Mouse (Mus musculus) spleen, postnatal 0 days (tissue): ENCODE results near the gene Pklr. TPM values are rescaled to one million over a fixed set of nuclear protein-coding genes. Genes with fewer than 3 reads are reported as not detected.

Source experiments
- polyA plus RNA-seq: library from polyadenylated mRNA; unstranded; fragments of >200 nt; fragmentation: Nextera tagmentation; extraction: Ambion mirVana; gene quantifications from 2 replicates; pipeline ENCODE4 v1.2.1, GENCODE M21; 2015

Gene Pklr
- 37.9 and 48.2 TPM in 2 replicates for polyA plus RNA-seq

DNA sequence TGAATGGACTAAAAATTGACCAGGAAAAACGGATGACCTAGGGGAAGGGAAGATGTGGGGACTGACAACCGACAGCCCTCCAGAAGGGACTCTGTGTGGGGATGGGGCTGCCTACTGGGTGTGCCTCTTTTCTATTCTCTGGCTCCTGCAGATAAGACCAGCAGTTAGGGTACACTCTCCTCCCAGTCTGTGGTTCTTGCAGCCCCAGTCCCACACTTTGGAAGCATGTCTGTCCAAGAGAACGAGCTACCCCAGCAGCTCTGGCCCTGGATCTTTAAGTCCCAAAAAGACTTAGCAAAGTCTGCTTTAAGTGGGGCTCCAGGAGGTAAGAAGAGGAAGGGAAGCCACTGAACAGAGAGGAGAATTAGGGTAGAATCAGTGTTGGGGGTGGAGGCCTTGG, at the start of gene Pklr:
TSS of gene Pklr (plus strand) at position 185 of the 400 bp plus-strand sequence.

DNA sequence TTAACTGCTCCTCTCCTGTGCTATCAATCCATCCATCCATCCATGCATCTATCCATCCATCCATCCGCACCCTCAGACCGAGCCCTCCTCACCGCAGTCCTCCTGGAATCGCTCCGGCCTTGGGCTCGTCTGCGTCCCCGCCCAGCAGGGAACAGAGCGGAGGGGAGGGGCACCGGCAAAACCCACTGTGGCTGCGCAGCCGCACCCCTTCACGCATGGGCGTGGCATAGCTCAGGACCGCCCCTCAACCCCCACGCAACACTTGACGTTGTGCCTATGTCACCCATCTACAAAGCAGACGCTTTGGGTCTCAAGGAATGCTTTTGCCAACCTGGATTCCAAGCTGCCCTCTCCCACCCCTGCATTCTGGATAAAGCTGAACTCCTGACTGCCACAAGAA, 42.8 kb upstream of the Pklr start, which contains the start of gene Rusc1:
TSS of gene Rusc1 (minus strand) at position 137 of the 400 bp plus-strand sequence.

DNA sequence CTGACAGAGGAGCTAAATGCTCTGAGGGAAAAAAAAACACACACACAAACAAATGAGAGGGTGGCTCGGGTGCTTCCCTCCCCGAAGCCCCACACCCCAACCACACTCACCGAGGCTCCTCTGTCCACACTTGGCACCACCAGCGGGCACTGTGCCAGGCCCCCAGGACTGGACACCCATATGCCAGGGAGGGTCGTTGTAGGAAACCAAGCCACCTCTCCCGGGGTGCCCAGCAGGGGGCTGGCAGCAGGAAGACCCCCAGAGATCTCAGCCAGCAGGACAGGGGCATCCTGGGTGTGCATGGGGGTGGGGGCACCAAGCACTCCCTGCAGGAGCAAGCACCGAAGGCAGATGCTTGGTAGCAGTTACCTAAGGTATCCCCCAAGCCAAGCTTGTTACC, 35.1 kb upstream of the Pklr start, which contains the start of gene Gm43738:
TSS of gene Gm43738 (minus strand) at position 289 of the 400 bp plus-strand sequence.

DNA sequence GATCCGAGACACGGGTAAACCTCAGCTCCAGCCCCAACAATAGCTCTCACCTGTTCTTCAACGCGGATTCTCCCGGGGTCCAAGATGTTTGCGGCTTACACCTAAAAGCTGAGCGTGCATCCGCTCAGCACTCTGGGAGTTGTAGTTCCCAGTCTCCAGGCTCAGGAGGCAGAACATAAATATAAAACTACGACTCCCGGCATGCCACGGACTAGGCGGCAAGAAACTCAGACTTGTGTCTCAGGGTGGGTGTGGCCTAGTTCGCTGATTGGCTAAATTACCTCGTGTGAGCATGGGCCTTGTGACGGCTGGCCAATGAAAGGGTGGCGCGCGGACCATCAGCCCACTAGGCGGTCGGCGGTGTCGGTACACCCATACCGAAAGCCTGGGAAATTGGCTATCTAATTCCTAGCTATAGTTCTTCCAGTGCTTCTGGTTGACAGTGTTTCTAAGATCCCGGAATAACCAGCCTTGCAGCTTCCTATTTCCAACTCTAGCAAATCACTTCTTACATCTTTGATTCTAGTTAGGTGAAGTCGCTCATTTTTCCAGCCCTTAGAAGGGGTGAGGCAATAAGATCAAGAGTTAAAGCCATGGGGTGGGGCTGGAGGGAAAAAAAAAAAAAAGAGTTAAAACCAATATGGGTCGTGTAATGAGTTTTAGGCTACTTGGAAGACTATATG, 34.0 kb upstream of the Pklr start, which contains the start of gene Fdps:
TSS of gene Fdps (minus strand) at position 148 of the 683 bp plus-strand sequence.

DNA sequence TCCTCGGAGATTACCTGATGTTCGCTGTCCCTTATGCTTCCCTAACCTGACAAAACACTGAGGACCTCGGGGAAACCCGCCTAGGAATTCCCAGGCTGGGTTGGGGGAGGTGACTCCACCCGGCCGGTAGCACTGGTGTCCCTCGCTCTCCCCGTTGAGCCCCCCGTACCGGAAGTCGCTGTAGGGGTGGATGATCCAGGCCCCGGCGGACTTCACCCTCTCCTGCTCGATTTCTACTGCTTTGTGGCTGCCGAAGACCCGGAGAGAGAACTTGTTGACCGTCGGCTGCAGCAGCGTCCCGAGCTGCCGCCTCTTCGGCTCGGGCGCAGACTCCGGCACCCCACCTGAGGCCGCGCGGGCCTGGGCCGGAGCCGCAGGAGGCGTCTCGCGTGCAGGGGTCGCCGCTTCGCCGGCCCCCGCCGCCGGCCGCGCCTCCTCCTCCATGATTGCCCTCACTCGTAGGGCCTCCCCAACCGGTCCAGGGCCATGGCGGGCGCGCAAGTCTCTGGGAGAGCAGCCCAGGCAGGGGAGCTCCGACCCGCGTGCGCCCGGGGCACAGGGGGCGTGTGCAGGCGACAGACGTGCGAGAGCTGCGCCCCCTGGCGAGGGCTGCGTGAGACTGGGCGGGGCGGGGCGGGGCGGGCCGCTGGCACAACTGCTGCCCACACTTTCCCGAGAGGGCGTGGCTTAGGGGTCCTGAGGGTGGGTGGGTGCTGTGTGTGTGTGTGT, 23.8 kb downstream of the Pklr start, which contains the start of gene Hcn3:
TSS of gene Hcn3 (minus strand) at position 581 of the 729 bp plus-strand sequence.

DNA sequence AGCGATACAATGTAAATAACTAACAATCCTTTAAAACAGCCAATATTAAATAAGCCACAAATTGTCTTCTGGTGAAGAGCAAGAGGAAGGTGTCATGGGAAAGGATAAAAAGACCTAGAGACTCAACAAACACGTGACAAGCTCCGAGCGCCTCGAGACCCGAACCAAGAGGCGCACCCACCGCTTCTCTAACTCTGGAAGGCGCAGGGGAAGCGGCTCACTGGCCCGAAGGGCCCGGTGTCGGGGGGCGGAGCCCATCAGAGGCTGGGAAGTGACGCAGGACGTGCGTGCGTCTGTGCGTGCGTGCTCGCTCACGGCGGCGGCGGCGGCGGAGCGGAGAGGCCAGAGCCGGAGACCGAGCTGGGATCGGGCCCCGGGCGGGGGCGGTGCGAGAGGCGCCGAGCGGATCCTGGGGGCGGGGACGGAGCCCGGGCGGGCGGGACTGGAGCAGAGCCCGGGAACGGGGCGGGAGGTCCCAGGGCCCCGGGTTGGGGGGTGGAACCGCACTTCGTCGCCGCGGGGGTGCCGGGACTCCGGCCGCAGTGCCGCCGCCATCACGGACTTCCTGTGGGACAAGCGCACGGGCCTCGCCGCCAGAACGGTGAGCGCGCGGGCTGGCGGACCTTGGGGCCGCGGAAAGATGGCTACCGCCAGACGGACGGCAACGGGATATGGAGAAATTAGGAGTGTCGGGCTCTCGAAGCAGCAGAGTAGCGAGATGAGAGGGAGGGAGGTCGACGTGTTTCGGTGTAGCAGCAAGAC, 28.7 kb downstream of the Pklr start, which contains the start of gene Clk2:
TSS of gene Clk2 (plus strand) at position 290 of the 762 bp plus-strand sequence.

DNA sequence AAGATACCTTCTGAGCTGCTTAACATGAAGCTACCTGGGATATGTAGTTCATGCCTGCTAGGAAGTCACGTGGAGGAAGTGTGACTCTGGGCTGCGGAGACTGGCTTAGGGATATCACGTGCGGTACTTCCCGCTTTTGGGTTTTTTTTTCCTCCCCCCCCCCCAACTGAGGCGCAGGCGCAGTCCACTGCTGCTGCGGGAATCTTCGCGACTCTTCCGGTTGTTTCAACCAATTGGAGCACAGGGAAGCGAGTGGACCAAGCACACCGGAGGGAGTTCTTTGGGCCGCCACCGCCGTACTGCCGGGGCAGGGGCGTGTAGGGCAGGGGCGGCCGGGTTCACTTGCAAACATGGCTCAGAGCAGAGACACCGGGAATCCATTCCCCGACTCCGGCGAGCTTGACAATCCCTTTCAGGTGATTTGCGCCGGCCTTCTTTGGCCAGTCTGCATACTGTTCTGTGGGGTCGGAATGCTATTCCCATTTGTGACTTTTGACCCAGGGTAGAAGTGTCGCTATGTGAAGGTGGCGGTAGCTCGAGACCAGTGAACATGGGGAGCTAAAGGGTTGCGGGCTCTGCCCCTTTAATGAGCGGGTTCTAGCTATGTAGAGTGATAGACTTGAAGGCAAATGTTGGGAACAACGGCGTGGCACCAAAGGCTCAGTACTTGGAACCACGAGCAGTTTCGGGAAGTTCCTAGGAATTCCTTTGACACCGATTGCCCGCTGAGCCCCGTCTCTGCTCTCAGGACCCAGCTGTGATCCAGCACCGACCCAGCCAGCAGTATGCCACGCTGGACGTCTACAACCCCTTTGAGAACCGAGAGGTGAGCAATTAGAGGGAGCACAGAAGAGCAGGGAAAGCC, 41.5 kb downstream of the Pklr start, which contains the start of gene Scamp3:
TSS of gene Scamp3 (plus strand) at position 232 of the 865 bp plus-strand sequence.

DNA sequence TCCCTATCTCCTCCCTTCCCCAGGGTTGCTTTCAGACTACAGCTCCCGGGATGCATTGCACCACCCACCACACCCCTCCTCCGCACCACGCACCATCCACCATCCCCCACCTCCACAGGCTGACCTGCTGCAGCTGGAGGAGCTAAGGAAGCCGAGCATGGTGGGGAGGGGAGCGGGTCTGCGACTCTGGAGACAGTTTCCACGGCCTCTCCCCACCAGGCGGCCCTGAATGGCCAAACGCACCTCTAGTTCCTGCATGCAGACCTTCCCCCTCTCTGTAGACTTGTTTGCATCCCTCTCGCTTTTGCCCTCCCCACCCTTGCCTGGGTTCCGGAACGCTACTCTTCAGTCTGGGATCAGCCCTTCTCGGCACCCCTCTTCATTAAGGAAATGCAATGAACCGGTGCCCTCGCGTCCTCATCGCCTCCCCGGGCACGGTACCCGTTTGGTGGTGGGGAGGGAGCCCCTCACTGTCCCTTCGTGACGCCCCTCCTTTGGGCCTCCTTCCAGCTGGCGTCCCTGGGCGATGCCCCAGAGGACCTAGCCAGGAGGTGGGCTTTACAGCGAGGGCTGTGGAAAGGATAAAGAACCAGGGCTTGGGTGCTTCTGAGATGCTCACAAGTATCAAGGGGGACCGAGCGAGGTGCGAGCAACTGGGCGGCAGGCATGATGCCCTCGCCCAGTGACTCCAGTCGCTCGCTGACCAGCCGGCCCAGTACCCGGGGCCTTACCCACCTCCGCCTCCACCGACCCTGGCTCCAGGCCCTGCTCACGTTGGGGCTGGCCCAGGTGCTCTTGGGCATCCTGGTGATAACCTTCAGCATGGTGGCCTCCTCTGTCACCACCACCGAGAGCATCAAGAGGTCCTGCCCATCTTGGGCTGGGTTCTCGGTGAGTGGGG, 47.4 kb downstream of the Pklr start, which contains the start of gene Fam189b:
TSS of gene Fam189b (plus strand) at position 86 of the 901 bp plus-strand sequence.

Other genes with a start within 250 kb of the Pklr start
- 21.0 and 24.4 TPM in 2 replicates for gene Msto1, start 222.1 kb upstream of the Pklr start, polyA plus RNA-seq
- gene Ash1l, start 185.5 kb upstream of the Pklr start, polyA plus RNA-seq, result 10.3 and 12.4 TPM in 2 replicates
- gene Dap3, start 185.0 kb upstream of the Pklr start, polyA plus RNA-seq, result 113 and 124 TPM in 2 replicates
- 5.8 and 6.5 TPM in 2 replicates for gene Rusc1, start 42.8 kb upstream of the Pklr start, polyA plus RNA-seq
- gene Gm43738, start 35.0 kb upstream of the Pklr start, polyA plus RNA-seq, result not detected in 2 replicates
- 52.6 and 62.7 TPM in 2 replicates for gene Fdps, start 34.2 kb upstream of the Pklr start, polyA plus RNA-seq
- gene Hcn3, start 24.1 kb downstream of the Pklr start, polyA plus RNA-seq, result 0.87 and 0.97 TPM in 2 replicates
- gene Clk2, start 28.7 kb downstream of the Pklr start, polyA plus RNA-seq, result 14.5 and 15.9 TPM in 2 replicates
- 51.1 and 56.9 TPM in 2 replicates for gene Scamp3, start 41.3 kb downstream of the Pklr start, polyA plus RNA-seq
- gene Fam189b, start 47.0 kb downstream of the Pklr start, polyA plus RNA-seq, result 3.4 and 7.0 TPM in 2 replicates
- 27.4 and 34.1 TPM in 2 replicates for gene Gba, start 66.8 kb downstream of the Pklr start, polyA plus RNA-seq
- gene Thbs3, start 79.0 kb downstream of the Pklr start, polyA plus RNA-seq, result 4.1 and 6.7 TPM in 2 replicates
- gene Mtx1, start 90.9 kb downstream of the Pklr start, polyA plus RNA-seq, result 110 and 117 TPM in 2 replicates
- 0.24 and 0.66 TPM in 2 replicates for gene Muc1, start 92.9 kb downstream of the Pklr start, polyA plus RNA-seq
- 142 and 145 TPM in 2 replicates for gene Krtcap2, start 109.8 kb downstream of the Pklr start, polyA plus RNA-seq
- gene Trim46, start 110.2 kb downstream of the Pklr start, polyA plus RNA-seq, result 0.10 and 0.32 TPM in 2 replicates
- 92.8 and 112 TPM in 2 replicates for gene Dpm3, start 123.2 kb downstream of the Pklr start, polyA plus RNA-seq
- gene Slc50a1, start 134.4 kb downstream of the Pklr start, polyA plus RNA-seq, result 36.7 and 47.5 TPM in 2 replicates
- 12.4 and 15.9 TPM in 2 replicates for gene Efna1, start 145.0 kb downstream of the Pklr start, polyA plus RNA-seq
- gene Efna3, start 186.8 kb downstream of the Pklr start, polyA plus RNA-seq, result 0.12 and 0.20 TPM in 2 replicates
- gene Efna4, start 201.9 kb downstream of the Pklr start, polyA plus RNA-seq, result 2.4 and 2.6 TPM in 2 replicates
- 32.1 and 39.1 TPM in 2 replicates for gene Adam15, start 213.9 kb downstream of the Pklr start, polyA plus RNA-seq
- gene Dcst2, start 225.8 kb downstream of the Pklr start, polyA plus RNA-seq, result 0.07 TPM in 1 of 2 replicates, not detected in the other
- gene Dcst1, start 229.1 kb downstream of the Pklr start, polyA plus RNA-seq, result 0.10 and 0.22 TPM in 2 replicates